Mouse (Mus musculus): ENCODE results near the gene Sf3b2. TPM values are rescaled to one million over a fixed set of nuclear protein-coding genes. Genes with fewer than 3 reads are reported as not detected.

Gene Sf3b2
- polyA plus RNA-seq, 1 experiment from 2014 or later: 373 TPM

DNA sequence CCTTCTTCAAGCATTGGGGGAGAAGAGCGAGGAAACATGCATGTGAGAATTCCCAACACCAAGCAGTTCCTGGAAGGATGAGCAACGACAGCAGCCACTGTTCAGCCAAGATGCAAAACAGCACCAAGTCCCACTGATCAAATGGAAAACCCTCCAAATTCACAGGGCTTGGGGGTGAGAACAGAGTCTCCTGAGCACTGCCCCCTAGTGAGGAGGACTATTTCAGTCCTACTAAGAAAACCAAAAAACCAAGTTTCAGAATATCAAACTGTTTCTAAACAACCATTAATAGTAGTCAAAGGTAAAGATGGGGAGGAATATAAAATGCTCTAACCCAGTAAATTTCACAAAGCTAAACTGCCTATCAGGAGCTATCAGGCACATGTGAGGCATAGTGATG, 18.7 kb downstream of the Sf3b2 start:
- no peak for ATAC-seq
- 85% methylated on average over 2 of the region's 2 CpGs for WGBS
- Histone ChIP-seq H3K9ac (replicated peaks; ENCODE audit: low read depth, low read length) (no peak overlapping the region), H3K4me3 (replicated peaks; ENCODE audit: low read length) (no peak overlapping the region), H3K4me2 (ENCODE audit: low read length) (no peak overlapping the region), H3K36me3 (ENCODE audit: control insufficient read depth, insufficient read depth) (peaks cover 43% of the 10 kb centered on the region), H3K27ac (ENCODE audit: low read length) (no peak overlapping the region), H3K27me3 (replicated peaks; ENCODE audit: control insufficient read depth, insufficient read depth, low read length) (no peaks in the 10 kb centered on the region), H3K4me1 (replicated peaks; ENCODE audit: control insufficient read depth, insufficient read depth, low read length) (peaks cover 14% of the 10 kb centered on the region), H3K9me3 (ENCODE audit: control insufficient read depth, low read length) (no peaks in the 10 kb centered on the region)

DNA sequence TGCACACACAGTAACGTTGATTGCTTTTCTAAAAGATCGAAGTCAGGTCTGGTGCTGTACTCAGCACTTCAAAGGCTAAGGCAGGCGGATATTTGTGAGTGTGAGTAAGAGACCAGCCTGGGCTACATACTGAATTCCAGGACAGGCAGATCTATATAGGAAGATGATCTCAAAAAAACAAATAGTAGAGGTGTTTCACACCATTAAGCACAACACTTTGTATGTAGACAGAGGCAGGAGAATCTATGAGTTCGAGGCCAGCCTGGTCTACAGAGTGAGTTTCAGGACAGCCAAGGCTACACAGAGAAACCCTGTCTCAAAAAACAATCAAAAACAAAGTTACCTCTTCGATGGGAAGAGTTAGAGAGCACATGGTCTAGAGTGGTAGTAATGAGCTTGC, 19.5 kb downstream of the Sf3b2 start:
- H3K4me2 ChIP-seq (ENCODE audit: low read length): no peak overlapping the region
- peaks cover 20% of the 10 kb centered on the region for H3K4me1 ChIP-seq (replicated peaks; ENCODE audit: control insufficient read depth, insufficient read depth, low read length)
- no peak overlapping the region for H3K9ac ChIP-seq (replicated peaks; ENCODE audit: low read depth, low read length)
- H3K9me3 ChIP-seq (ENCODE audit: control insufficient read depth, low read length): no peaks in the 10 kb centered on the region
- H3K4me3 ChIP-seq (replicated peaks; ENCODE audit: low read length): no peak overlapping the region
- H3K27ac ChIP-seq (ENCODE audit: low read length): no peak overlapping the region
- no peaks in the 10 kb centered on the region for H3K27me3 ChIP-seq (replicated peaks; ENCODE audit: control insufficient read depth, insufficient read depth, low read length)
- no peak for ATAC-seq
- H3K36me3 ChIP-seq (ENCODE audit: control insufficient read depth, insufficient read depth): peaks cover 38% of the 10 kb centered on the region
- WGBS: 92% methylated on average over 5 of the region's 5 CpGs

DNA sequence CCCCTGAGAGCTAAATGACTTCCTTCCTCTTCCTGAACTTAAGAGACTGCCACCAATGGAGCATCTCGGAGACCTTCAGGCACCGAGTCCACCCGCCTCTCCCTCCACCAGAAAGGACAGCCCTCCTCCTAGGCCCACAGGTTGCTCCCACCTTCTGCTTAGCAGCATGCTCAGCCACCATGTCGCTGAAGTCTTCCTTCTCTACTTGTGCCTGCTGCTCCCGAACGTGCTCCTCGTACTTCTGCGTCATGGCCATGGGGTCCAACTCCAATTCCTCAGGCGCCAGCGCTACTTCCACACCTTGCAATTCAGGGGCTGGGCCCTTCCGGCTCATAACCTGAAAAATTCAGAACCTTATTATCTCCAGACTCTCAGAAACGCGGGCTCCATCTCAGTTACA, 20.6 kb downstream of the Sf3b2 start:
- Histone ChIP-seq H3K27ac (ENCODE audit: low read length) (no peak overlapping the region), H3K9ac (replicated peaks; ENCODE audit: low read depth, low read length) (no peak overlapping the region), H3K36me3 (ENCODE audit: control insufficient read depth, insufficient read depth) (peaks cover 36% of the 10 kb centered on the region), H3K4me1 (replicated peaks; ENCODE audit: control insufficient read depth, insufficient read depth, low read length) (peaks cover 25% of the 10 kb centered on the region), H3K9me3 (ENCODE audit: control insufficient read depth, low read length) (no peaks in the 10 kb centered on the region), H3K27me3 (replicated peaks; ENCODE audit: control insufficient read depth, insufficient read depth, low read length) (no peaks in the 10 kb centered on the region), H3K4me2 (ENCODE audit: low read length) (no peak overlapping the region), H3K4me3 (replicated peaks; ENCODE audit: low read length) (no peak overlapping the region)
- ATAC-seq: no peak
- WGBS: 97% methylated on average over 12 of the region's 13 CpGs

DNA sequence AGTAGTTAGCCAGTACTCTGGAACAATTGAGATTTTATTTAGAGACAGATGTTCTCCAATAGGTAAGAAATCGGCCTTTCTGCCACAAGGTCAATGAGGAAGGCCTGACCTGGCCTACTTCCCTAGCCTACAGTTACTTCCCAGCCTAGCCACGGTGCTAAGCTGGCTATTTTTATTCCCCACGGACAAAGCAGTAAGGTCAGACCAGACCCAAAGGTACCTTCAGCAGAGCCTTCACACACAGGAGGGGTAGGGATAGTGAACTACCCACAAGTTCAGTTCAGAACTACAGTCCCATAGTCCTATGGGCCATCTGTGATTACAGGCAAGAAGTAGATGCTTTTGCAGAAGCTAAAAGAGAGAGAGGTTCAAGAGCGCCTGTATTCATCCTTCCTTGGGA, 21.3 kb downstream of the Sf3b2 start:
- H3K9ac ChIP-seq (replicated peaks; ENCODE audit: low read depth, low read length): no peak overlapping the region
- no peak for ATAC-seq
- H3K4me1 ChIP-seq (replicated peaks; ENCODE audit: control insufficient read depth, insufficient read depth, low read length): peaks cover 25% of the 10 kb centered on the region
- no peak overlapping the region for H3K4me3 ChIP-seq (replicated peaks; ENCODE audit: low read length)
- 78% methylated on average over 4 of the region's 4 CpGs for WGBS
- peaks cover 29% of the 10 kb centered on the region for H3K36me3 ChIP-seq (ENCODE audit: control insufficient read depth, insufficient read depth)
- no peak overlapping the region for H3K4me2 ChIP-seq (ENCODE audit: low read length)
- peak overlapping the region; percentile 84 for H3K27ac ChIP-seq (ENCODE audit: low read length)
- H3K27me3 ChIP-seq (replicated peaks; ENCODE audit: control insufficient read depth, insufficient read depth, low read length): no peaks in the 10 kb centered on the region
- no peaks in the 10 kb centered on the region for H3K9me3 ChIP-seq (ENCODE audit: control insufficient read depth, low read length)

DNA sequence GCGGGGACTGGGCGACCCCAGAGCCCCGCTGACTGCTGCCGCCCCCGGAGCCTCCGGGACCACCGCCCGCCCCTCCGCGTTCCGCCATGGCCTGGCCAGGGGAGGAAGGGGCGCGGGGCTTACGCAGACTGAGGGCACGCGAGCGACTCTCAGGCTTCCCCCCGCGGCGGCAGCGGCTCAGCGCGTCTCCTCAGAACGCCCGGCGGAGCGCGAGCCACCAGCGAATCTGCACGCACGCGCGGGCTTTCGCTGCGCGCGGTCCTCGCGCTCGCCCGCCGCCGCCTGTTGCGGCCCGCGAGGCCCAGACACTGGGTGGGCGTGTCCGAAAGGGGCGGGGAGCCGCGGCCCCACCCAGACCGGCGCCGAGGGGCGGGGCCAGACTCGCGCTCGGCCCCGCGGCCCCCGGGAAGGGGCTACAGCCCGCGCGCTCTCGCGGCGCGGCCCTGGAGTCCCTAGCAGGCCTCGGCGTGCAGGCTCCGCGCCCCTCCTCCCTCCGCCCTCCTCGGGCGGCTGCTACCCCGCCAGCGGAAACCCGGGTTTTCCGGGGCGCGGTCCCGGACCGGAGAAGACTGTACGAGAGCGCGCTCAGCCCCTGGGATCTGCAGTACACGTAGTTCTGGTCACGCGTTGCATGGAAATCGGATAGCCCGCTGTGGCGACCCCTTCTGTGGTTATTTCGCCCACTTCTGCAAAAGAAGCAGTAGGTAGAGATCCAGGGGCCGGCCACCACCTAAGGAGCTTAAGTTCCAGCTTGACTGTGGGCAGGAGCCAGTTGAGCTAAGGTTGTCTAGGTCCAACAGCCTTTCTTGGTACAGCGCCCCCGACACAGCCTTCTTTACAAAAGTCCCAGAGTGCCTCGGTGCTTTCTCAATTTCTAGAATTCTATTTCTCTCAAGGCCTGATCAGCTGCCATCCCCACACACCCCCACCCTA, 22.2 kb downstream of the Sf3b2 start, which contains the start of gene Pacs1:
Gene Pacs1 (minus strand): TSS at position 319 of the 933 bp plus-strand sequence.
- Histone ChIP-seq H3K36me3 (ENCODE audit: control insufficient read depth, insufficient read depth) (peaks cover 24% of the 10 kb centered on the region), H3K4me3 (replicated peaks; ENCODE audit: low read length) (peak within 1 kb of the TSS; percentile 90), H3K27ac (ENCODE audit: low read length) (peak within 1 kb of the TSS; percentile 84), H3K4me2 (ENCODE audit: low read length) (peak within 1 kb of the TSS; percentile 70), H3K9me3 (ENCODE audit: control insufficient read depth, low read length) (no peaks in the 10 kb centered on the region), H3K4me1 (replicated peaks; ENCODE audit: control insufficient read depth, insufficient read depth, low read length) (peaks cover 25% of the 10 kb centered on the region), H3K9ac (replicated peaks; ENCODE audit: low read depth, low read length) (peak within 1 kb of the TSS; percentile 92), H3K27me3 (replicated peaks; ENCODE audit: control insufficient read depth, insufficient read depth, low read length) (no peaks in the 10 kb centered on the region)
- WGBS: 2% methylated on average over 47 of the region's 97 CpGs
- ATAC-seq: peak; percentile 93

DNA sequence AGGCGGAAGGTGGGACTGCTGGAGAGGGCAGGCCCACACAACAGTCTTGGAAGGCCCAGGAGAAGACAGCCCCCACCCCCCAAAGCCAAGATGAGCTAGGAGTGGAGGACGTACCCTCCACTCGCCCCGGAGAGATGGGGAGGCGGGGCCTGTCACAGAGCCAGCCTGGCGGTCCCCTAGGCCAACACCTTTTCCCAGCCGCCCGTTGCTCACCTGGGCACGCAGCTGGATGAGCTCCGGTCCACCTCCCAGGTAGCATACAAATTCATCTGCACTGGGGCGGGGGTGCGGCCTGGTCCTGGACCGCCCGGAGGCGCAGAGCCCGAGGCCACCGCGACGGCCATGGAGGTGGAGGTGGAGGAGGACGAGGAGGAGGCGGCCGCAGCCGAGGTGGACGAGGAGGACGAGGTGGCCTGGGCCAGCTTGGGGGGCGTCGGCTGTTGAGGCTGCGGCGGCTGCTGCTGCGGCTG, 22.9 kb downstream of the Sf3b2 start:
- Histone ChIP-seq H3K4me1 (replicated peaks; ENCODE audit: control insufficient read depth, insufficient read depth, low read length) (peaks cover 25% of the 10 kb centered on the region), H3K4me2 (ENCODE audit: low read length) (peak overlapping the region; percentile 70), H3K27ac (ENCODE audit: low read length) (peak overlapping the region; percentile 84), H3K9me3 (ENCODE audit: control insufficient read depth, low read length) (no peaks in the 10 kb centered on the region), H3K9ac (replicated peaks; ENCODE audit: low read depth, low read length) (peak overlapping the region; percentile 92), H3K27me3 (replicated peaks; ENCODE audit: control insufficient read depth, insufficient read depth, low read length) (no peaks in the 10 kb centered on the region), H3K36me3 (ENCODE audit: control insufficient read depth, insufficient read depth) (peaks cover 21% of the 10 kb centered on the region), H3K4me3 (replicated peaks; ENCODE audit: low read length) (peak overlapping the region; percentile 90)
- peak; percentile 55 for ATAC-seq
- under 1% methylated on average over 25 of the region's 30 CpGs for WGBS

GRCm38 (mm10) chr19:5271430-5271829, 23.8 kb downstream of the Sf3b2 start:
- no peak overlapping the region for H3K9ac ChIP-seq (replicated peaks; ENCODE audit: low read depth, low read length)
- 52% methylated on average over 1 of the region's 1 CpGs for WGBS

GRCm38 (mm10) chr19:5269392-5269791, 25.9 kb downstream of the Sf3b2 start:
- WGBS: 83% methylated on average over 5 of the region's 5 CpGs
- H3K4me1 ChIP-seq (replicated peaks; ENCODE audit: control insufficient read depth, insufficient read depth, low read length): peaks cover 25% of the 10 kb centered on the region
- no peak overlapping the region for H3K9ac ChIP-seq (replicated peaks; ENCODE audit: low read depth, low read length)
- no peaks in the 10 kb centered on the region for H3K9me3 ChIP-seq (ENCODE audit: control insufficient read depth, low read length)
- ATAC-seq: no peak
- no peaks in the 10 kb centered on the region for H3K27me3 ChIP-seq (replicated peaks; ENCODE audit: control insufficient read depth, insufficient read depth, low read length)
- no peak overlapping the region for H3K4me2 ChIP-seq (ENCODE audit: low read length)
- no peak overlapping the region for H3K27ac ChIP-seq (ENCODE audit: low read length)
- H3K4me3 ChIP-seq (replicated peaks; ENCODE audit: low read length): no peak overlapping the region
- H3K36me3 ChIP-seq (ENCODE audit: control insufficient read depth, insufficient read depth): peaks cover 3% of the 10 kb centered on the region

More at GRCm38 (mm10) chr19:5271430-5271829, 23.8 kb downstream of the Sf3b2 start:
- no peak overlapping the region for H3K27ac ChIP-seq (ENCODE audit: low read length)
- H3K27me3 ChIP-seq (replicated peaks; ENCODE audit: control insufficient read depth, insufficient read depth, low read length): no peaks in the 10 kb centered on the region
- ATAC-seq: no peak
- peak overlapping the region; percentile 90 for H3K4me3 ChIP-seq (replicated peaks; ENCODE audit: low read length)
- H3K4me1 ChIP-seq (replicated peaks; ENCODE audit: control insufficient read depth, insufficient read depth, low read length): peaks cover 25% of the 10 kb centered on the region
- H3K4me2 ChIP-seq (ENCODE audit: low read length): peak overlapping the region; percentile 70
- H3K36me3 ChIP-seq (ENCODE audit: control insufficient read depth, insufficient read depth): peaks cover 18% of the 10 kb centered on the region
- no peaks in the 10 kb centered on the region for H3K9me3 ChIP-seq (ENCODE audit: control insufficient read depth, low read length)

- no peak for ATAC-seq
- Histone ChIP-seq H3K9me3 (ENCODE audit: control insufficient read depth, low read length) (no peaks in the 10 kb centered on the region), H3K9ac (replicated peaks; ENCODE audit: low read depth, low read length) (no peak overlapping the region), H3K4me2 (ENCODE audit: low read length) (no peak overlapping the region), H3K27me3 (replicated peaks; ENCODE audit: control insufficient read depth, insufficient read depth, low read length) (no peaks in the 10 kb centered on the region), H3K4me1 (replicated peaks; ENCODE audit: control insufficient read depth, insufficient read depth, low read length) (peaks cover 24% of the 10 kb centered on the region), H3K36me3 (ENCODE audit: control insufficient read depth, insufficient read depth) (peaks cover under 1% of the 10 kb centered on the region), H3K27ac (ENCODE audit: low read length) (no peak overlapping the region), H3K4me3 (replicated peaks; ENCODE audit: low read length) (no peak overlapping the region)
- 88% methylated on average over 3 of the region's 3 CpGs for WGBS
Measured at GRCm38 (mm10) chr19:5268875-5269274, 26.4 kb downstream of the Sf3b2 start.
